Mouse (Mus musculus): ENCODE data around the gene Rcvrn. TPM values are rescaled to one million over a fixed set of nuclear protein-coding genes. Genes with fewer than 3 reads are reported as not detected.

The Rcvrn gene
- total RNA-seq, 2 experiments from 2014 or later: 1.4 to 1.9 TPM

- peak overlapping the region; percentile 36; the same call in 1 of the 2 replicates for H3K27ac ChIP-seq
- no peak overlapping the region for H3K4me3 ChIP-seq
- no peak for TF ChIP-seq CTCF (conservative IDR thresholded peaks at IDR 0.05)
- no peak for DNase-seq (ENCODE audit: low spot score in 2 of 2)
Observed at GRCm38 (mm10) chr11:67679300-67679699, 15.8 kb upstream of the Rcvrn start.

- no peak for DNase-seq (ENCODE audit: low spot score in 2 of 2)
- Histone ChIP-seq H3K4me3 (no peak overlapping the region), H3K27ac (peak overlapping the region; percentile 36; the same call in 1 of the 2 replicates)
- no peak for TF ChIP-seq CTCF (conservative IDR thresholded peaks at IDR 0.05)
Observed at GRCm38 (mm10) chr11:67679930-67680329, 15.2 kb upstream of the Rcvrn start.

- no peak for TF ChIP-seq CTCF (conservative IDR thresholded peaks at IDR 0.05)
- DNase-seq (ENCODE audit: low spot score in 2 of 2): no peak
- H3K4me3 ChIP-seq: no peak overlapping the region
- peak overlapping the region; percentile 10; the same call in 1 of the 2 replicates for H3K27ac ChIP-seq
Observed at GRCm38 (mm10) chr11:67681871-67682270, 13.3 kb upstream of the Rcvrn start.

- H3K27ac ChIP-seq: peak overlapping the region; percentile 40; the same call in 1 of the 2 replicates
- no peak for TF ChIP-seq CTCF (conservative IDR thresholded peaks at IDR 0.05)
- DNase-seq (ENCODE audit: low spot score in 2 of 2): peak in 1 of 2 experiments; percentile 44
- no peak overlapping the region for H3K4me3 ChIP-seq
Observed at GRCm38 (mm10) chr11:67686109-67686508, 9.0 kb upstream of the Rcvrn start.

GRCm38 (mm10) chr11:67712976-67713375, 17.9 kb downstream of the Rcvrn start:
- DNase-seq (ENCODE audit: low spot score in 2 of 2): peak; percentile 46 to 65
- TF ChIP-seq CTCF (conservative IDR thresholded peaks at IDR 0.05): no peak
- no peak overlapping the region for H3K4me3 ChIP-seq
- H3K27ac ChIP-seq: no peak overlapping the region

- TF ChIP-seq CTCF (conservative IDR thresholded peaks at IDR 0.05): no peak
- DNase-seq (ENCODE audit: low spot score in 2 of 2): no peak
- no peak overlapping the region for H3K4me3 ChIP-seq
- H3K27ac ChIP-seq: no peak overlapping the region
Observed at GRCm38 (mm10) chr11:67715382-67715781, 20.3 kb downstream of the Rcvrn start.

- H3K27ac ChIP-seq: no peak overlapping the region
- H3K4me3 ChIP-seq: no peak overlapping the region
- DNase-seq (ENCODE audit: low spot score in 2 of 2): no peak
- TF ChIP-seq CTCF (conservative IDR thresholded peaks at IDR 0.05): no peak
Observed at GRCm38 (mm10) chr11:67721485-67721884, 26.4 kb downstream of the Rcvrn start.

- no peak for TF ChIP-seq CTCF (conservative IDR thresholded peaks at IDR 0.05)
- DNase-seq (ENCODE audit: low spot score in 2 of 2): no peak
- H3K4me3 ChIP-seq: no peak overlapping the region
- 0 out of 2 replicates have a peak overlapping the region, but pooled peaks have one; percentile 10 for H3K27ac ChIP-seq
Observed at GRCm38 (mm10) chr11:67722399-67723156, 27.5 kb downstream of the Rcvrn start.

- TF ChIP-seq CTCF (conservative IDR thresholded peaks at IDR 0.05): no peak
- H3K27ac ChIP-seq: 0 out of 2 replicates have a peak overlapping the region, but pooled peaks have one; percentile 10
- no peak for DNase-seq (ENCODE audit: low spot score in 2 of 2)
- H3K4me3 ChIP-seq: no peak overlapping the region
Observed at GRCm38 (mm10) chr11:67723231-67724013, 28.3 kb downstream of the Rcvrn start.

- Histone ChIP-seq H3K4me3 (no peak overlapping the region), H3K27ac (no peak overlapping the region)
- DNase-seq (ENCODE audit: low spot score in 2 of 2): no peak
- no peak for TF ChIP-seq CTCF (conservative IDR thresholded peaks at IDR 0.05)
Observed at GRCm38 (mm10) chr11:67727095-67727494, 32.0 kb downstream of the Rcvrn start.

GRCm38 (mm10) chr11:67728726-67729125, 33.6 kb downstream of the Rcvrn start:
- DNase-seq (ENCODE audit: low spot score in 2 of 2): no peak
- TF ChIP-seq CTCF (conservative IDR thresholded peaks at IDR 0.05): no peak
- Histone ChIP-seq H3K4me3 (no peak overlapping the region), H3K27ac (no peak overlapping the region)

- H3K4me3 ChIP-seq: no peak overlapping the region
- TF ChIP-seq CTCF (conservative IDR thresholded peaks at IDR 0.05): no peak
- DNase-seq (ENCODE audit: low spot score in 2 of 2): no peak
- H3K27ac ChIP-seq: no peak overlapping the region
Observed at GRCm38 (mm10) chr11:67731056-67731455, 35.9 kb downstream of the Rcvrn start.

GRCm38 (mm10) chr11:67733726-67734125, 38.6 kb downstream of the Rcvrn start:
- H3K4me3 ChIP-seq: no peak overlapping the region
- no peak for TF ChIP-seq CTCF (conservative IDR thresholded peaks at IDR 0.05)
- DNase-seq (ENCODE audit: low spot score in 2 of 2): no peak
- H3K27ac ChIP-seq: no peak overlapping the region
